Mouse (Mus musculus) thymus, adult 2 months (tissue): ENCODE data around the gene 1700001C02Rik. TPM values are rescaled to one million over a fixed set of nuclear protein-coding genes. Genes with fewer than 3 reads are reported as not detected.
A peak's percentile ranks its signal among the peaks of the same experiment; 100 is the strongest.

Experiments
- DNase-seq: peaks from one replicate; pipeline ENCODE4 v3.0.0; 2021
- H3K27ac ChIP-seq: fragments of 200-500 bp; 2 replicates; pipeline ENCODE4 v1.5.1; 2012; ENCODE audit warnings: low read length, control low read depth; ENCODE audit not compliant: control insufficient read depth, insufficient read depth
- H3K27me3 ChIP-seq: fragments of 200-500 bp; 2 replicates; pipeline ENCODE4 v1.6.1; 2012; ENCODE audit warnings: mild to moderate bottlenecking, low read length, moderate library complexity, mixed read lengths; ENCODE audit not compliant: control insufficient read depth, insufficient read depth
- H3K36me3 ChIP-seq: fragments of 200-500 bp; 2 replicates; pipeline ENCODE4 v1.6.1; 2012; ENCODE audit warnings: mild to moderate bottlenecking, low read length, moderate library complexity; ENCODE audit not compliant: control insufficient read depth, insufficient read depth
- H3K4me1 ChIP-seq: fragments of 200-500 bp; replicated peaks from 2 replicates; pipeline ENCODE4 v1.6.1; 2012; ENCODE audit warnings: low read length; ENCODE audit not compliant: control insufficient read depth, insufficient read depth
- H3K4me3 ChIP-seq: fragments of 200-500 bp; 2 replicates; pipeline ENCODE4 v1.5.1; 2012; ENCODE audit warnings: mild to moderate bottlenecking, low read length, control low read depth, moderate library complexity; ENCODE audit not compliant: control insufficient read depth, insufficient read depth
- CTCF ChIP-seq: fragments of 200-500 bp; IDR thresholded peaks from 2 replicates; pipeline ENCODE4 v1.5.1; 2012; ENCODE audit warnings: mild to moderate bottlenecking, control low read depth, low read length, moderate library complexity, borderline replicate concordance; ENCODE audit not compliant: control insufficient read depth, poor library complexity, insufficient read depth; ENCODE audit errors: extremely low read depth
- POLR2A ChIP-seq: fragments of 200-500 bp; IDR thresholded peaks from 2 replicates; pipeline ENCODE4 v1.6.1; 2012; ENCODE audit warnings: mild to moderate bottlenecking, low read length, control low read depth, moderate library complexity; ENCODE audit not compliant: control insufficient read depth, poor library complexity, insufficient read depth; ENCODE audit errors: extremely low read depth
- WGBS: fragments of 180-500 bp; shearing (Covaris S2); methylation state at CpG from one replicate; pipeline ENCODE4 v1.1.7; 2018; 5-methylcytosine and 5-hydroxymethylcytosine counted together
- polyA plus RNA-seq: library from polyadenylated mRNA; depleted of rRNA; stranded (reverse); fragments of >200 nt; gene quantifications from 2 replicates; pipeline ENCODE4 v1.2.3, GENCODE M21; 2012

Gene 1700001C02Rik
- polyA plus RNA-seq, 1 experiment: 0.51 TPM

DNA sequence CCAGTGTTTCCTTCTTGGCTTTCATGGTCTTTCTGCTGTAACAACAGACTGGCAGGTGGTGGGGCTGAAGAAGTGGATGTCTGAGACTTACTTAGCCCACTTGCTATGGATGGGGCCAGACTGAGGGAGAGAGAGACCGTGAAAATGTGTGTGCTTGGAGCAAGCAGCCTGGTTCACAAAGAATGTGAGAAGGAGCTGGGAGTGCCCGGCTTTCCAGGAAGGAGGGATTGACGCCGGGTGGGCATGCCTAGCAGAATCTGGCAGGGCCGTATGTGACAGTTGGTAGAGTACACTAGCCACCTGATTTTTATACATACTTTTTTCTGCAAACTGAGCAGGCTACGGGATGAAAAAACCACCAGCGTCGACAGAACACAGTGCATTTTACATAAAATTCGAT, 468 bp downstream of the 1700001C02Rik start:
- WGBS: 49% methylated on average over 9 of the region's 9 CpGs
- no peak for DNase-seq
- no peaks in the 10 kb centered on the region; the same call in 1 of the 2 replicates for H3K27me3 ChIP-seq
- H3K4me3 ChIP-seq: no peak overlapping the region
- H3K4me1 ChIP-seq: 0 out of 2 replicates have a peak, but pooled peaks cover 2% of the 10 kb centered on the region
- H3K27ac ChIP-seq: no peak overlapping the region
- TF ChIP-seq CTCF (no peak), POLR2A (no peak)
- H3K36me3 ChIP-seq: no peaks in the 10 kb centered on the region

- WGBS: 62% methylated on average over 6 of the region's 6 CpGs
- H3K4me3 ChIP-seq: no peak overlapping the region
- no peaks in the 10 kb centered on the region for H3K36me3 ChIP-seq
- no peaks in the 10 kb centered on the region; the same call in 1 of the 2 replicates for H3K27me3 ChIP-seq
- H3K4me1 ChIP-seq: 0 out of 2 replicates have a peak, but pooled peaks cover 2% of the 10 kb centered on the region
- H3K27ac ChIP-seq: no peak overlapping the region
- TF ChIP-seq CTCF: no peak
- no peak for TF ChIP-seq POLR2A
- DNase-seq: no peak
These were observed 4.6 kb downstream of the 1700001C02Rik start for GRCm38 (mm10) chr5:30470454-30470853.

- WGBS: 71% methylated on average over 5 of the region's 5 CpGs
- H3K4me1 ChIP-seq: 0 out of 2 replicates have a peak, but pooled peaks cover 2% of the 10 kb centered on the region
- H3K36me3 ChIP-seq: no peaks in the 10 kb centered on the region
- TF ChIP-seq POLR2A: no peak
- no peak for TF ChIP-seq CTCF
- DNase-seq: no peak
- no peak overlapping the region for H3K27ac ChIP-seq
- no peaks in the 10 kb centered on the region for H3K27me3 ChIP-seq
- no peak overlapping the region for H3K4me3 ChIP-seq
These were observed 6.3 kb downstream of the 1700001C02Rik start for GRCm38 (mm10) chr5:30472148-30472547.

- 34% methylated on average over 10 of the region's 10 CpGs for WGBS
- Histone ChIP-seq H3K4me3 (no peak overlapping the region), H3K36me3 (no peaks in the 10 kb centered on the region), H3K4me1 (no peaks in the 10 kb centered on the region), H3K27me3 (no peaks in the 10 kb centered on the region), H3K27ac (no peak overlapping the region)
- TF ChIP-seq CTCF: peak; percentile 55; the same call in 1 of the 2 replicates
- TF ChIP-seq POLR2A: no peak
- DNase-seq: peak; percentile 24
These were observed 10.7 kb downstream of the 1700001C02Rik start for GRCm38 (mm10) chr5:30476534-30476933.

- Histone ChIP-seq H3K4me3 (no peak overlapping the region), H3K27ac (no peak overlapping the region), H3K36me3 (no peaks in the 10 kb centered on the region), H3K4me1 (no peaks in the 10 kb centered on the region), H3K27me3 (no peaks in the 10 kb centered on the region)
- peak; percentile 68 for DNase-seq
- 0 out of 2 replicates have a peak, but pooled peaks have one; percentile 23 for TF ChIP-seq CTCF
- TF ChIP-seq POLR2A: no peak
- 22% methylated on average over 5 of the region's 5 CpGs for WGBS
These were observed 16.5 kb downstream of the 1700001C02Rik start for GRCm38 (mm10) chr5:30482319-30482718.

DNA sequence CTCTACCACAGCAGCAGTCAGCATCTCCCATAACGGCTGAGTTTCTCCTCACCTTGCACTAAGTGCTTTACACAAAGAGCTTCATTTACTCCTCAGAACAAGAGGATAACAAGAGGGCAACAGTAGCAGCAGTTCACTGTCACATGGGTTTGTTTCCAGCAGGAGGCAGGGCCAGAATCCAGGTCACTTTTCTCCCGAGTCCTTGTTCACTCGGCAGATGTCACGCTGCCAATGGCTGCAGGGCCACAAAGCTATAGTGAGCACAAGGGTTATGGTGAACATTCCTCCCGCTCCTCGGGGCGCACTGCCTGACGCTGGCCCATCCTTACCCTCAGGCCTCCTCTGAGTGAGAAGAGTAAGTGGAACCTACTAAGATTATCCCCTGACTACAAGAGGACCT, 17.7 kb downstream of the 1700001C02Rik start:
- no peaks in the 10 kb centered on the region for H3K4me1 ChIP-seq
- H3K27ac ChIP-seq: no peak overlapping the region
- no peak overlapping the region for H3K4me3 ChIP-seq
- no peaks in the 10 kb centered on the region for H3K27me3 ChIP-seq
- TF ChIP-seq CTCF: no peak
- no peak for TF ChIP-seq POLR2A
- 89% methylated on average over 8 of the region's 8 CpGs for WGBS
- DNase-seq: no peak
- no peaks in the 10 kb centered on the region for H3K36me3 ChIP-seq

- WGBS: 81% methylated on average over 5 of the region's 5 CpGs
- H3K27me3 ChIP-seq: no peaks in the 10 kb centered on the region
- H3K4me1 ChIP-seq: no peaks in the 10 kb centered on the region
- H3K36me3 ChIP-seq: no peaks in the 10 kb centered on the region
- H3K4me3 ChIP-seq: no peak overlapping the region
- TF ChIP-seq POLR2A (no peak), CTCF (no peak)
- DNase-seq: no peak
- H3K27ac ChIP-seq: no peak overlapping the region
These were observed 18.7 kb downstream of the 1700001C02Rik start for GRCm38 (mm10) chr5:30484591-30484990.
